Mouse (Mus musculus) liver, embryonic 16.5 days (tissue): Measurements from ENCODE around the gene Cdh16. TPM values are rescaled to one million over a fixed set of nuclear protein-coding genes. Genes with fewer than 3 reads are reported as not detected.
"Not testable (repeated sequence)": the region's sequence is repeated elsewhere in the genome, so short reads cannot be mapped to it uniquely, and the experiment has no call there.

Experiments
- ATAC-seq: fragments of 200-750 bp; cut with Nextera tagmentation; 2 replicates; pipeline ENCODE4 v1.8.0; 2017; ENCODE audit warnings: low read depth, mild to moderate bottlenecking, moderate number of reproducible peaks, moderate library complexity
- H3K27ac ChIP-seq: fragments of 300-500 bp; sonication (generic); 2 replicates; pipeline ENCODE4 v1.5.1; 2014; ENCODE audit warnings: mild to moderate bottlenecking, low read length
- H3K27me3 ChIP-seq: fragments of 300-500 bp; sonication (generic); 2 replicates; pipeline ENCODE4 v1.6.1; 2014; ENCODE audit warnings: low read depth, low read length, mixed read lengths; ENCODE audit not compliant: control insufficient read depth, insufficient read depth
- H3K36me3 ChIP-seq: fragments of 300-500 bp; sonication (generic); 2 replicates; pipeline ENCODE4 v1.6.1; 2014; ENCODE audit warnings: mild to moderate bottlenecking; ENCODE audit not compliant: control insufficient read depth, insufficient read depth
- H3K4me1 ChIP-seq: fragments of 300-500 bp; sonication (generic); 2 replicates; pipeline ENCODE4 v1.6.1; 2014; ENCODE audit warnings: low read depth, low read length, mixed read lengths; ENCODE audit not compliant: control insufficient read depth
- H3K4me2 ChIP-seq: fragments of 300-500 bp; sonication (generic); 2 replicates; pipeline ENCODE4 v1.6.1; 2014; ENCODE audit warnings: low read depth, low read length, mixed read lengths
- H3K4me3 ChIP-seq: fragments of 300-500 bp; sonication (generic); 2 replicates; pipeline ENCODE4 v1.5.1; 2014; ENCODE audit warnings: low read depth, mild to moderate bottlenecking, low read length
- H3K9ac ChIP-seq: fragments of 300-500 bp; sonication (generic); 2 replicates; pipeline ENCODE4 v1.6.1; 2014; ENCODE audit warnings: low read depth, low read length
- H3K9me3 ChIP-seq: fragments of 300-500 bp; sonication (generic); replicated peaks from 2 replicates; pipeline ENCODE4 v1.6.1; 2016; ENCODE audit warnings: low read length; ENCODE audit not compliant: control insufficient read depth
- WGBS: fragments of 180-500 bp; shearing (Covaris S2); extraction: QIAGEN DNeasy Blood & Tissue Kit; methylation state at CpG from one replicate; pipeline ENCODE4 v1.1.7; 2014; ENCODE audit not compliant: insufficient replicate concordance; 5-methylcytosine and 5-hydroxymethylcytosine counted together
- polyA plus RNA-seq: library from polyadenylated mRNA; unstranded; fragments of >200 nt; fragmentation: Nextera tagmentation; extraction: Ambion mirVana; gene quantifications from 2 replicates; pipeline ENCODE4 v1.2.1, GENCODE M21; 2015

Gene Cdh16
- 0.24 and 0.32 TPM in 2 replicates for polyA plus RNA-seq

DNA sequence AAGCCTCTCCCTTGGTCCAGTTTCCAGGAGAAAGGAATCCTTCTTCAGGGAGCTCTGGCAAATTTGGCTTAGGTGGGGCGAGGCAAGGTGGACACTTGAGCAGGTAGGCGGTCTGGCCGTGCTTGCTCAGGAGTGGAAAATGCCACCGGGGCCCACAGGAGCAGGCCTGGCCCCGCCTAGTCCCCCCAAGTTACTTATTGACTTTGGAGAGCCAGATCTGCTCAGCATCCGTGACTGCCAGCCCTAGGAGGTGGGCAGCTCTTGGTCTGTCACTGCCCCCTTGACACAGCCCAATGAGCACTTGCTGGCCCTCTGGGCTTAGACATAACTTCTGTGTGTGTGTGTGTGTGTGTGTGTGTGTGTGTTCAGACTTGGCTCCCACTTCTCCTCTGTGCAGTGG lies at the start of gene Cdh16:
Gene Cdh16 (minus strand): TSS at position 236 of the 400 bp plus-strand sequence.
- no peaks in the 10 kb centered on the region for H3K36me3 ChIP-seq
- H3K27me3 ChIP-seq: no peaks in the 10 kb centered on the region
- no peak within 1 kb of the TSS for H3K9ac ChIP-seq
- no peak within 1 kb of the TSS for H3K4me3 ChIP-seq
- WGBS: 62% methylated on average over 6 of the region's 6 CpGs
- H3K4me1 ChIP-seq: no peaks in the 10 kb centered on the region
- no peak for ATAC-seq
- no peaks in the 10 kb centered on the region for H3K9me3 ChIP-seq
- H3K4me2 ChIP-seq: no peak within 1 kb of the TSS
- H3K27ac ChIP-seq: no peak within 1 kb of the TSS

DNA sequence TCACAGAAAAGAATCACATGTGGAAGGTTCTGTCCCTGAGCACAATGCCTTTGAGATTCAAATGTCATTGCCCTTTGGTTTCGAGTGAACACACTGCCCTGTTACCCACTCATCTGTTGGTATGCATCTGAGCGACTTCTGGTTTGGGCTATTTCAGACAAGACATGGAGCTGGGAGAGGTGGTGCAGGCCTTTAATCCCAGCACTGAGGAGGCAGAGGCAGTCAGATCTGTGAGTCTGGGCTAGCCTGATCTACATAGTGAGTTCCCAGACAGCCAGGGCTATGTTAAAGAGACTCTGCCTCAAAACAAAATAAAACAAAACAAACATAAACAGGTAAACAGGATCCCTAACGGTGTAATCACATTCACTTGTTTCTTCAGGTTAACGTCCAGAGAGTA lies 31.4 kb upstream of the Cdh16 start:
- WGBS: 58% methylated on average over 4 of the region's 4 CpGs
- no peak for ATAC-seq
- no peak overlapping the region for H3K4me2 ChIP-seq
- no peak overlapping the region for H3K4me3 ChIP-seq
- no peaks in the 10 kb centered on the region for H3K9me3 ChIP-seq
- no peak overlapping the region for H3K27ac ChIP-seq
- no peaks in the 10 kb centered on the region for H3K4me1 ChIP-seq
- H3K9ac ChIP-seq: no peak overlapping the region
- no peaks in the 10 kb centered on the region for H3K36me3 ChIP-seq
- H3K27me3 ChIP-seq: no peaks in the 10 kb centered on the region

DNA sequence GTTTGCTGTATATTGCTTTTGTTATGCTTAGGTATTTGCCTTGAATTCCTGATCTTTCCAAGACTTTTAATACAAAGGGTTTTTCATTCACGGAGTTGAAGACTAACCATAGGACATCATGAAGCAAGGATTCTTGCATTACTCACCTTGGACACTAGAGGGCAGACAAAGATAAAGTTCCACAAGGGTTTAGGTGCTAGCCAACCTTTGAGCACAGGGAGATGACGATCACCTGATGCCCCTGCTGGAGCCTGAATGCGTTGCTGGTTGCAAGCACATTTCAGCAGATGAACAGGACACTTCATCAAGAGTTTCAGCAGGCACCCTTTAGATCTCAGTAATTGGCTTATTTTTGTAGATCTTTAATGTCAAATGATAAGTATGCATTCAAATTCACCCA lies 30.8 kb upstream of the Cdh16 start:
- ATAC-seq: peak; percentile 60
- no peaks in the 10 kb centered on the region for H3K36me3 ChIP-seq
- no peak overlapping the region for H3K4me3 ChIP-seq
- no peak overlapping the region for H3K4me2 ChIP-seq
- no peaks in the 10 kb centered on the region for H3K27me3 ChIP-seq
- 2% methylated on average over 3 of the region's 3 CpGs for WGBS
- no peaks in the 10 kb centered on the region for H3K4me1 ChIP-seq
- H3K9me3 ChIP-seq: no peaks in the 10 kb centered on the region
- H3K9ac ChIP-seq: no peak overlapping the region
- H3K27ac ChIP-seq: no peak overlapping the region

DNA sequence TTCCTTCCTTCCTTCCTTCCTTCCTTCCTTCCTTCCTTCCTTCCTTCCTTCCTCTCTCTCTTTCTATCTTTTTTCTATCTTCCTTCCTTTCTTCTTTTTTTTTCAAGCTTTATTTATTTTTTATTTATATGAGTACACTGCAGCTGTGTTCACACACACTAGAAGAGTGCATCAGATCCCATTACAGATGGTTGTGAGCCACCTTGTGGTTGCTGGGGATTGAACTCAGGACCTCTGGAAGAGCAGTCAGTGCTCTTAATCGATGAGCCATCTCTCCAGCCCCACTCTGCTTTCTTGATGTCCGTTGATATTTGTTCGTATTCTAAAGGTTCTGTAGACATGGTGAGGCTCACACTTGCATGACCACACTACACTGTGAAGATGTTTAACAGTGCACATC lies 20.0 kb upstream of the Cdh16 start:
- not testable (repeated sequence) for H3K9me3 ChIP-seq, H3K27ac ChIP-seq, H3K4me3 ChIP-seq, H3K27me3 ChIP-seq, H3K4me2 ChIP-seq, ATAC-seq, H3K9ac ChIP-seq, H3K36me3 ChIP-seq
- H3K4me1 ChIP-seq: peaks cover 16% of the 10 kb centered on the region
- 56% methylated on average over 3 of the region's 3 CpGs for WGBS

DNA sequence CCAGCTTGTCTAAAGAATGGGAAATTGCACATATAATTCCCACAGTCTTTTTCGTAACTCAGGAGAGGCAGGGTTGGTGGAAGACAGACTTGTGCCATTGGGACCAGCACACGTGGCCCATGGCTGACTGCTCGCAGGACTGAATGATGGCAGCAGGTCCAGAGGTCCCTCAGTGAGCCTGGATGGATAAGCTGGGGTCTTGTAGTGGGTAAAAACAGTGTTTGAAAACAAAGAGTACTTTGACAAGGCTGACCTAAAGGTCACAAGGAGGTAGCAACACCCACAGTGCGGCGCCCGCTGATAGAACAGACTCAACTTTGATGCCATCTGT lies 18.1 kb upstream of the Cdh16 start:
- Histone ChIP-seq H3K4me3 (peak overlapping the region; percentile 91), H3K36me3 (no peaks in the 10 kb centered on the region), H3K9ac (peak overlapping the region; percentile 82), H3K4me1 (peaks cover 16% of the 10 kb centered on the region), H3K4me2 (peak overlapping the region; percentile 92), H3K27ac (no peak overlapping the region), H3K27me3 (no peaks in the 10 kb centered on the region), H3K9me3 (no peaks in the 10 kb centered on the region)
- 79% methylated on average over 6 of the region's 6 CpGs for WGBS
- no peak for ATAC-seq

DNA sequence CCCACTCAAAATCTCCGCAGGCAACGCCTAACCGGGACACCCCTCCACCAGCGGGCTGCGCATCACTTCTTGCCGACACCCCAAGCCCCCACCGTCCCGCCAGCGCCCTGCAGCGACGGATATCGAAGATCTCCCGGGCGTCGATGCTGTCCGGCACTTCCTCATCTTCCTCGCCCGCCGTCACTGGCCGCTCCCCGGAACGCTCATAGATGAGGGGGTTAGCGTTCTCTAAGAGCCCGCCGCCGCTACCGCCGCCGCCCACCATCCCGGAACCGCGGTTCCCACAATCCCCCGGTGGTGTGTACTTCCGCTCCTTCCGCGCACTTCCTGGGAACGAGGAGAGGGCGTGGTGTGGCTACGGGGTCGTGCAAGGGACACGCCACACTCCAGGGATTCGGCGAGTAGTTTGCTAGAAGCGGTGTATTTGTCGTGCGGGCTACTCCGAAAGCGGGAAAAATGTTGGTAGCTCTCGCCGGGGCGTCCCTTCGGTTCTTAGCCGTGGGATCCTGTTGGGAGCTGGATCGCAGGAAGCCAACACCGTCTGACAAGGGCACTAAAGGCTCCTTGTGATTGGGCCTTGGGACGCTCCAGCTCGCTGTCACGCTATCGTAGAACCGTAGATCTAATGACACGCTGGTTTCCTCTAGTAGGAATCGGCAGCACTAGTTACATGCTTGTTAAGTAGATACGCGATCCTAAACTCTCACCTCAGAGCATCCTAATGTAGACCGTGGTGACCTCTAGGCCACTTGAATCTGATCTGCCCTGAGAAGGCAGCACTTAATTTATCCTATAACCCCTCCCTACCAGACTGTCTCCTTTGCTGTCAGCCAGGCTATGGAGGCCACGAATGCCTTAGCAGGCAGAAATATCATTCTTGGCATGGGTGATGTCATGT lies 17.5 kb upstream of the Cdh16 start, which contains the start of gene Ciao2b:
Gene Ciao2b (minus strand): TSS at position 540 of the 898 bp plus-strand sequence.
- H3K9ac ChIP-seq: peak within 1 kb of the TSS; percentile 82
- H3K27me3 ChIP-seq: no peaks in the 10 kb centered on the region
- H3K27ac ChIP-seq: peak within 1 kb of the TSS; percentile 59
- H3K4me3 ChIP-seq: peak within 1 kb of the TSS; percentile 91
- H3K4me1 ChIP-seq: peaks cover 16% of the 10 kb centered on the region
- ATAC-seq: peak; percentile 97
- no peaks in the 10 kb centered on the region for H3K36me3 ChIP-seq
- H3K4me2 ChIP-seq: peak within 1 kb of the TSS; percentile 92
- H3K9me3 ChIP-seq: no peaks in the 10 kb centered on the region
- under 1% methylated on average over 66 of the region's 66 CpGs for WGBS

DNA sequence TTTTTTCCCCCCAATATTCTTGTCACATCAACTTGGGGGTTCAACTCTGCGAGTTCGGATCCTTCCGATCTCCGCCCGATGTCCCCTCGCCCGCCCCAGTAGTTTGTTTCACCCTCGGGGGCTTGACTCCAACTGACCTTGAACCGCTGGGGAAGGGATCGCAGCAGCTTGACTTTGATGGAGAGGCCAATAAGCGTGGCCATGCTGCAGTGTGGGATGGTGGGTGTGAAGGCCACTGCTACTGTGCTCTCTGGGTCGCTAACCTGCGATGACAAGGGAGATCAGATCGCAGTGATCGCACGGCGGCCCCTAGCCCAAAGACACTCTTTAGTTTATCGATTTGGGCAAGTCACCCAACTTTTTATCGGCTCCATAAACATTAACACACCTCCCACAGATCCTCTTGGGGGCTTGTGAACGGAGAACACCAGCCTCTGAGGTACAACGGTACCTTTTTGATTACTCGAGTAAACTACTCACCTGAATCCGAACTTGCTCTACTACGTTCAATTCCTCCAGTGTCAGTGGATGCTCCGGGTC lies 16.7 kb upstream of the Cdh16 start:
- H3K4me3 ChIP-seq: peak overlapping the region; percentile 91
- 9% methylated on average over 25 of the region's 25 CpGs for WGBS
- H3K9ac ChIP-seq: peak overlapping the region; percentile 82
- H3K9me3 ChIP-seq: no peaks in the 10 kb centered on the region
- no peaks in the 10 kb centered on the region for H3K36me3 ChIP-seq
- peaks cover 16% of the 10 kb centered on the region for H3K4me1 ChIP-seq
- H3K27me3 ChIP-seq: no peaks in the 10 kb centered on the region
- peak overlapping the region; percentile 92 for H3K4me2 ChIP-seq
- H3K27ac ChIP-seq: peak overlapping the region; percentile 48; the same call in 1 of the 2 replicates
- ATAC-seq: no peak

DNA sequence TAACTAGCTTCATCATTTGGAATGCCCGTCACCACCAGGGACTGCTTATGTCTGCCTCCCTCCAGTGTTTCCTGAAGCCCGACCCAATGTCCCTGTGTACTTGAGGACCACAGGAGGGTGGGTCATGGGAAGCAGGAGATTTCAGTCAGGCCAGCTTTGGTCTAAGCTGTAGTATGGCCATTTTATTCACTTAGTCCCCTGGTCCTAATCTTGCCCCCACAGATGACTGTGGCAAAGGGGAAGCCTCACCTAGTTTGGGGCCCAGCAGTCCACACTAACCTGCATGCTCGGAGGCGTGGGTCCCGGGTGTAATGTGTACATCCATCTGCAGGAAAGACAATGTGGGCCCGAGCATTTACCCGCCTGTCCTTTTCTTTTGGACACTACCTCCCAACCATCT lies 16.0 kb upstream of the Cdh16 start:
- WGBS: 58% methylated on average over 7 of the region's 7 CpGs
- Histone ChIP-seq H3K27me3 (no peaks in the 10 kb centered on the region), H3K9ac (no peak overlapping the region; the same call in 1 of the 2 replicates), H3K9me3 (no peaks in the 10 kb centered on the region), H3K36me3 (no peaks in the 10 kb centered on the region), H3K27ac (no peak overlapping the region), H3K4me3 (peak overlapping the region; percentile 91), H3K4me1 (peaks cover 16% of the 10 kb centered on the region), H3K4me2 (peak overlapping the region; percentile 92)
- ATAC-seq: no peak

DNA sequence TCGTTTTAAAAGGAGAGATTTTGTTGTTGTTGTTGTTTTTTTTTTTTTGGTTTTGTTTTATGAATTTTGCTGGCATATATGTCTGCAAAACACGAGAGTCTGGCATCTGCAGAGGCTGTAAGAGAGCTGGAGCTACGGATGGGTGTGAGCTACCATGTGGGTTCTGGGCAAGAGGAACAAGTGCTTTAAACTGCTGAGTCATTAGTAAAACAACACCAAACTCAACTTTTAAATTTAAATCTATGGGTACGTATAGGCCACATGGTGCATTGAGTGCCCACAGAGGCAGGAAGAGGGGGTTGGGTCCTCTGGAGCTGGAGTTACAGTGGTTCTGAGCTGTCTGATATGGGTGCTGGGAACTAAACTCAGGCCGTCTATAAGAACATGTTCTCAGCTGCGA lies 13.8 kb upstream of the Cdh16 start:
- 70% methylated on average over 6 of the region's 6 CpGs for WGBS
- no peak overlapping the region for H3K4me3 ChIP-seq
- H3K27ac ChIP-seq: no peak overlapping the region
- no peaks in the 10 kb centered on the region for H3K9me3 ChIP-seq
- no peaks in the 10 kb centered on the region for H3K36me3 ChIP-seq
- no peak overlapping the region for H3K4me2 ChIP-seq
- H3K9ac ChIP-seq: no peak overlapping the region
- H3K4me1 ChIP-seq: peaks cover 16% of the 10 kb centered on the region
- H3K27me3 ChIP-seq: no peaks in the 10 kb centered on the region
- ATAC-seq: no peak
